Mouse (Mus musculus) kidney, adult 9 months (tissue): ENCODE data around the gene P2rx7.
"Not testable (repeated sequence)": the region's sequence is repeated elsewhere in the genome, so short reads cannot be mapped to it uniquely, and the experiment has no call there.

Source experiments
- DNase-seq: peaks from one replicate; pipeline ENCODE4 v3.0.0; 2022

P2rx7 gene

DNA sequence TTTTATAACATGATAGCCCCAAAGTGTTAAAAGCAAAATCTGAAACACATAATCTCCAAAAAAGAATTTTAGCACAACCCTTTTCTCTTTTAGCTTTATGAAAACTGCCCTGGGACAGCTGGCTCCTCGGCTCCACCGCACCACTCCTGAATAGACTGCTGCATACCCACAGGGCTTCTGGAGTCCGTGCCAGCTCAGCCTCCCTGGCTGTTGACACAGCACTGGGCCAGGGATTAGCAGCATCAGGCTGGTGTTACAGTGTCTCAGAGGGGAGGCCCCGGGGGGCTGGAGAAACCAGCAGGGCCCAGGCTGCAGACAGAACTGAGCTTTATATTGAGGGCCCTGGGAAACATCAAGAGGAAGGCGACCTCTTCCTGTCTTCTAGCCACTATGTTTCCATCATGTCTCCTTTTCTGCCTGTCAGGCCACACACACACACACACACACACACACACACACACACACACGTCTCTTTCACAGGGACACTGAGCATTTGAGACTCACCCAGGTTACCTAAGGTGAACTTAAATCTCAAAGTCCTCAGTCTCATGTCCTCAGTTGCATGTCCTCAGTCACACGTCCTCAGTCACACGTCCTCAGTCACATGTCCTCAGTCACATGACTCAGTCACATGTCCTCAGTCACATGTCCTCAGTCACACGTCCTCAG, 3.7 kb downstream of the P2rx7 start:
- DNase-seq: no peak

DNA sequence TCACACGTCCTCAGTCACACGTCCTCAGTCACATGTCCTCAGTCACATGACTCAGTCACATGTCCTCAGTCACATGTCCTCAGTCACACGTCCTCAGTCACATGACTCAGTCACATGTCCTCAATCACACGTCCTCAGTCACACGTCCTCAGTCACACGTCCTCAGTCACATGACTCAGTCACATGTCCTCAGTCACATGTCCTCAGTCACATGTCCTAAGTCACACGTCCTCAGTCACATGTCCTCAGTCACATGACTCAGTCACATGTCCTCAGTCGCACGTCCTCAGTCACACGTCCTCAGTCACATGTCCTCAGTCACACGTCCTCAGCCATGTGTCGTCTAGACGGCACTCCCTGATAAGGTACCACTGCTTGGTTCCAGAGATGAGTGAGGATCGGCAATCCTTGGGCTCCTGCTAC, 4.3 kb downstream of the P2rx7 start:
- not testable (repeated sequence) for DNase-seq

GRCm38 (mm10) chr5:122649264-122649663, 5.6 kb downstream of the P2rx7 start:
- no peak for DNase-seq

DNA sequence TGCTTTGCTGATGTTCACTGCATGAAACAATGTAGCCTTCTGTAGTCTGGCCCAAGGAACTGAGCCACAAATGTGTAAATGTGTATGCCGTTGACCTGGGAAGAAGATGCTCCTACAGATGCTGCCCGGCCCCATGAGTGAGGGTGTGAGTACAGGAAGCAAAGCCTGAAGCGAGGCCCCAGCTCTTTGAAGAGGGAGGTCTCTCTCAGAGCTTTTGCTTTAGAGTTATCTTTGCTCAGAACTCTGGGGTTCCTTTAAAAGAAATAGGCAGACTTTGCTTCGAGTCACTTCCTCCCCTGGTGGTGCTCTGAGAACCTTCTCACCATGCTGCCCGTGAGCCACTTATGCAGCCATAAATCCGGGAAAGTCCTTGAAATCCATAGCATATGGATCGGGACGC, 6.4 kb downstream of the P2rx7 start:
- no peak for DNase-seq

- no peak for DNase-seq
These were observed 8.8 kb downstream of the P2rx7 start for GRCm38 (mm10) chr5:122652506-122652905.

DNA sequence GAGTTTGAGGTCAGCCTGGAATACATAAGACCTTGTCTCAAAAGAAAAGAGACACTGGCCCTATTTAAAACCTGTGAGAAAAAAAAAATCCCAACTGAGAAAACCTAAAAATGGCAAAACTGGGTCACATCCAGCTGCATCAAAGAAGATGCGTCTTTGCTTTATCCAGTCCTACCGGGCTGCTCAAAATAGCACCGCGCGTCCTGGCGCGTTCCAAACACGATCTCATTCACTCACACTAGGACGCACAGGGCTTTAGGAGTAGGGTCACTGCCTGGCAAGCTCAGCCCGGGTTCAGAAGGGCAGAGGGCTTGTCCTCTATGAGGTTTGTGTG, 9.4 kb downstream of the P2rx7 start:
- DNase-seq: no peak

DNA sequence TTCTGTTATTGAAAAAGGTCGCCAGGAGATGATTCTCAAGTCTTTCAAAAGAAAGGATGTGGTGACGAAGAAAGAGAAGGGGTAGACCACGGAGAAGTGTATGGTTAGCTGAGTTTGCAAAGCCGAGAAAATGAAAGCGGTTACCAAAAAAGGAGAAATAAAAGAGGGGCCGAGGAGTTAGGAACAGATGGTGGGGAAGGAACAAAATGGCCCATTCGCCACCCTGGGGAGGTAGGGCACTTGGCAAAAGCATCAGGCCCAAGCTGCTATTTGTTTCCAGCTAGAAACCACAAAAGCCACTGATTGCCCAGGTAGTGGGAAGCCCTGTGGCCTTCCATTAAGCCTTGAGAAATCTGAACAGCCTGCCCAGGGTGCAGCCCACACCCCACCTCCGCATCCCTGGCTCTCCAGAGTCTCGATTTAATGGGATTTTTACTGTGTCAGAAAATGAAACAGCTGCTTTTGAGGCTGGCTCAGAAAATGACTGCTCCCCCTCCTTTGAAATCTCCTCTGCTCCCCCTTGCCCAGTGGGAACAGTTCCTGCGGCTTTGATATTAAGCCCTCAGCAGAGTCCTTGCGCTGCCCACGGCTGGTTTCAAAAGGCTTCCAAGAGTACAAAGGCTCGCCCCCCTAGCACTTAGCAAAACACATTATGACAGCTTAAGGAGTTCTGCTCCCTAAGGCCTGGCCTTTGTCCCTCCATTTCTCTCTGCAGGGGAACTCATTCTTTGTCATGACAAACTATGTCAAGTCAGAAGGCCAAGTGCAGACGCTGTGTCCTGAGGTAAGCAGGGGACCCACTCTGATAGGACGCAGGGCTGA, 9.9 kb downstream of the P2rx7 start:
- DNase-seq: no peak

DNA sequence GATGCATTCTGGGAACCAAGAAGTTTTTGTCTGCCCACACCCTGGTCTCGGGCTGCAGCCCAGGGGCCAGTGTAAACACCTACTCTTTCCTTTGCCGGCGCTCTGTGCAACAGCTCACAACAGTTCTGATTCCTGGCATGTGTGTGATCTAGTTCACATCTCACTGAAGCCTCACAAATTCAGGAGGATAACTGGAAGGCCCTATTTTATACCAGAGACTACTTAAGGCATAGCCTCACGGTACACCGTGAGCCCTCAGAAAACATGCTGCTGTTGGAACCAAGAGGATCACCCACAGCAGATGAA, 10.5 kb downstream of the P2rx7 start:
- DNase-seq: no peak

GRCm38 (mm10) chr5:122656808-122657207, 13.1 kb downstream of the P2rx7 start:
- DNase-seq: no peak

DNA sequence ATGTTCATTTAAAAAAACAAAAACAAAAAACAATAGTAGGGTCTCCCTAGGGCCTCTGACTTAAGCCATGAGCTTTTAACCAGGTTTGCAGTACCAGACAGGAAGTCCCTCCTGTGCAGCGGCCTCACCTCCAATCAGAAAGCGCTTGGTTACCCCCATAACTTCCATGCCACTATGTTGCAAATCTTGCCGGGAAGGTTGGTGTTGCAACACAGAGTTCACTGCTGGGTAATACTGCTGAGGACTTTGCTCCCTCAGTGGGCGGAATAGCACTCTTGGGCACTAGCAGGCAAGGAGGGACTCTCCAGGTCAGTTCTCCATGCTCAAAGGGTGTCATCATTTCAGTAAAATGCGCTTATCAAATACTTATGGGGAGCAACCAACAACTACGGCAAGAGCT, 18.8 kb downstream of the P2rx7 start:
- DNase-seq: peak; percentile 49

DNA sequence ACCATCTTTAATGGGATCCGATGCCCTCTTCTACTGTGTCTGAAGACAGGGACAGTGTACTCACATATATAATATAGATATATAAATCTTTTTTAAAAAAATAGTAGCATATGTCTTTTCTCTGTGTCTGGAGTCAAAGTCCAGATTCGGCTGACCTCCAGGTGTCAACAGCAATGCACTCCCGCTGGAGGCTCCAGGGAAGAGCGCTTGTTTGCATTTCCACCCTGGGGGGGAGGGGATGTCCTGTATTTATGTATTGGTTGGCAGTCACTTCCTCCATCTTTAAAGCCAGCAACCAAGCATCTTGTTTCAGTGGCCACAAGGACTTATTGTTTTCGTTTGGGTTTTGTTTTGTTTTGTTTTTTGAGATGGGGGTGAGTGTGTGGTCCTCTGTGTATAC, 21.3 kb downstream of the P2rx7 start:
- DNase-seq: no peak

DNA sequence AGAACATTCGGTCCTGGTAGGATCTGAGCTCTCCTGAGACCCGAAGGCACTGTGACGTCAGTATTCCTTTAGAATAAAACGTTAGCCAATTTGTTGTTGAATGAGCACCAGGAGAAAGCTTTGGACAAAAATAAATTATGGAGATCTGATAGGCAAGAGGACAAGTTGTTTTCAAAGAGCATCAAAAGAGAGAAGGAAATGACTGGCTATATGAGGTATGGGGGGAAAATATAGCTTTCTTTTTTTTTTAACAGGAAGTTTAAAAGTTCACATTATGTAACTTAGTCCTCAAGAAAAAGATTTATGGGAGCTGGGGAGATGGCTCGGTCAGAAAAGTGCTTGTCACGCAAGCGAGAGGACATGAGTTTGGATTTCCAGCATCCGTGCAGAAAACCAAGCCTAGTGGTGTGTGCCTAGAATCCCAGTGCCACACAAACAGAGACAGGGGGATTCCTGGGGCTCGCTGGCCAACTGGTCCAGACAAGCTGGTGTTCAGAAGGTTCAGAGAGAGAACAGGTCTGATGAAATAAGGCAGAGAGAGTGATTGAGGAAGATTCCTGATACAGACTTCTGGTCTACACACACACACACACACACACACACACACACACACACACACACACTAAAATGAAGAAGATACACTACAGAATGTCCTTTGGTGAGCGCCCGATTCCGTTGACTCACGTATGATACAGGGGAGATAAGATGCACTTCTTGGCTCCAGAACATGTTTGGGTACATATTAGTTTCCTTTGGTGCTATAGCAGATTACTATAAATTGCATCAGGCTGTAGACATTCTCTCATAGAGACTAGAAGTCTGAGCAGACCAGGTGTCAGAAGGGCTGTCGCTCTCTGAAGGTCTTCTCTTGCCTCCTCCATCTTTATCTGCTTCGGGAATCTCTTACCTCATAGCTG, 25.5 kb downstream of the P2rx7 start:
- DNase-seq: peak; percentile 41

DNA sequence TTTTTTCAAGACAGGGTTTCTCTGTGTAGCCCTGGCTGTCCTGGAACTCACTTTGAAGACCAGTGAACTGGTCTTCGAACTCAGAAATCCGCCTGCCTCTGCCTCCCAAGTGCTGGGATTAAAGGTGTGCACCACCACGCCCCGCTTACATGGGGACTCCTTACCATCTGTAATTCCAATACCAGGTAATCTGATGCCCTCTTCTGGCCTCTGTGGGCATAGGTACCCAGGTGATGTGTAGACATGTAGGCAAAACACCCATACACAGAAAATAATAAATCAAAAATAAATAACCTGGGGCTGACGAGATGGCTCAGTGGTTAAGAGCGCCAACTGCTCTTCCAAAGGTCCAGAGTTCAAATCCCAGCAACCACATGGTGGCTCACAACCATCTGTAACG, 27.9 kb downstream of the P2rx7 start:
- DNase-seq: peak; percentile 52

DNA sequence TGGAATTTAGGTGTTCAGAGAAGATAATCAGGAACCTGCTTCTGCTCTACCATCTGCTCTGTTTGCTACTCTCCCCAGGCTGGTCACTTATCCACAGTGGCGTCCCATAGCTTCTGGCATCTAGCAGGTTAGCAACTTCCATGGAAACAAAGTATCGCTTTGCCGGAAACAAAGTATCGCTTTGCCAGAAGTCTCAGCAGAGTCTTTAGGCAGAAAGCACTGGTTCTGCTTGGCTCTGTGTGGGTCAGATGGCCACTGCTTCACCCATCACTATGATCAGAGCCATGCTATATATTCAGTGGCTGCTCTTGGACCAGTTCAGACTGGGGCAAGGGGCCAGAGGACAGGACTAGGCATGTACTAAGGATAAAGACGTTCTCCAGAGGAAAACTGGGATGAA, 28.6 kb downstream of the P2rx7 start:
- DNase-seq: no peak

DNA sequence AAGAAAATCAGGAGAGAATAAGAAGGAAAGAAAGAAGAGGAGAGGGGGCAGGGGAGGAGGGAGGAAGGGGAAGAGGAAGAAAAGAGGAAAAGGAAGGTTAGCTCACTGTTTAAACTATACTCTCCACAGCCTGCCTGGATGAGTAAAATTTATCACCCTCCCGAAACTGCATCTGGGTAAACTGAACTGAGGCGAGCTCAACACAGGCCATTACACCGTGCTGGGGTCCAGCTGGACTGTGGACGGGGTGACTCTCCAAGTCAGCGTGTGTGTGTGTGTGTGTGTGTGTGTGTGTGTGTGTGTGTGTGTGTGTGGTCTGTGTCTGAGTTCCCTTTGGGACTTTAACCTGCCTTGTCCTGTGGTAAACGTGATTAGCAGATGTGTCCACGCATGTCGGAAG, 32.3 kb downstream of the P2rx7 start:
- no peak for DNase-seq

DNA sequence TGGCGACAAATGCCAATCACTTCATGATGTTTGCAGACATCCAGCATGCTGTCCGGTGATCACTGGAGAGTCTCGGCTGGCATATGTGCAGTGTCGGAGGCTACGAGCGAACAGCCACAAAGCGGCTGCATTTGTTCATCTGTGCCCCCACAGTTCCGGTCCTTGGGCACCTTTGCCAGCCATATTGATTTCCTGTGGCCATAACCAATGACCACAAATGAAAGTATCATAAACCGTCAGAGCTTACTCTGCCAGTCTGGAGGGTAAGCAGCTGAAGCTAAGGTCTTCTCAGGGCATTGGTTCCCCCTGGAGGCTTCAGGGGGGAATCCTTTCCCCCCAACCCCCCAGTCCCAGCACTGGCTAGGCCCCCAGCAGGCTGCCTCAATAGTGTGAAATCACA, 34.3 kb downstream of the P2rx7 start:
- no peak for DNase-seq

DNA sequence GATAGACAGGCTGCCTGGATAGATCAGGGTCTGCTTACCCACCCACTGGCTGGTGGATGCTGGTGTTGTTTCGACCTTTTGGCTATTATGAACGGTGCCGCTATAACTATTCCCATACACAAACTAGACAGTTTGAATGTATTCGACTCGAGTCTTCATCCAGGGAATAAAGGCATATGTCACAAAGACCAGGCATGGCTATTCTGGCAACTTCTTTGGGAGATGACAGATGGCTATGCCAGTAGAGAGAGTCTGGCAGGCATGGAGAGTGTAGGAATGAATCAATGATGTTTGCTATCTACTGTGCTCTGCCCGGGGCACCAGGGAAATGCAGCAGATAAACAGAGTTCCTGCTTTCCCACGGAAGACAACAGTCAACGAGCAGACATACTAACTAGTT, 36.2 kb downstream of the P2rx7 start:
- DNase-seq: no peak

DNA sequence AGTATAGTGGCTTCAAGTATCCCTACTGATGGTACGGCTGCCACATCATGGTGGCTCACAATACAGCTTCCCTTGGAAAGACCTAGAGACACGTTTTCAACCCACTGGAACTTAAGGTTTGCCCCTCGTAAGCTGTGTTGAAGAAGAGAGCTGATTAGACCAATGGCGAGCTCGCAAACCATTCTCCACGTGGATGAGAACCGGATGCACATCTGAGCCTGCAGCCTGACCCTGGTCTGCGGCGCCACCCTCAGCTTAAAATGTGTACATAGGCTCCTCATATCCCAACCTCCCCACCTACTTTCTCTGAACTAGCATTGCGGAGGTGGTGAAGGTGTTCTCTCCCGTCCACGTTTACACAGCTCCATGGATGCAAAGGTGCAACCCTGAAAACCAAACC, 37.6 kb downstream of the P2rx7 start:
- no peak for DNase-seq

DNA sequence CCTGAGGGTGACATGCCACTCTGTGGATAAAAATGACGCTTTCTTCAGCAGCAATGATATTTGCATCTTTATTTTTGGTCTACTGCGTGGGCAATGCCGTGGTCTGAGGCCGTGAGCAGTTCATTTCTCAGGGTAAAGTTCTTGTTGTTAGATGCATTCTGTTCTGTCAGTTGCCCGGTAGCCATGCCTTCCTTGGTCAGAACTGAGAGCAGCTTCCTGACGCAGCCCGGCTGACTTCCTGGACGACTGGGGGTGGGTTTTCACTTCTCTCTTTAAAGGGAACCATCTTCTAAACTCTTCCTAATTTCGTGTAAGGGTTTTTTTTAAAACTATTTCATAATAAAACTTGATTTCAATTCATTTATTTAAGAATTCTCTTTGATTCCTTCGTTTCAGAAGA, 40.2 kb downstream of the P2rx7 start:
- no peak for DNase-seq

- no peak for DNase-seq
These were observed 43.7 kb downstream of the P2rx7 start for GRCm38 (mm10) chr5:122687391-122687790.

GRCm38 (mm10) chr5:122689153-122689552, 45.4 kb downstream of the P2rx7 start:
- DNase-seq: no peak

DNA sequence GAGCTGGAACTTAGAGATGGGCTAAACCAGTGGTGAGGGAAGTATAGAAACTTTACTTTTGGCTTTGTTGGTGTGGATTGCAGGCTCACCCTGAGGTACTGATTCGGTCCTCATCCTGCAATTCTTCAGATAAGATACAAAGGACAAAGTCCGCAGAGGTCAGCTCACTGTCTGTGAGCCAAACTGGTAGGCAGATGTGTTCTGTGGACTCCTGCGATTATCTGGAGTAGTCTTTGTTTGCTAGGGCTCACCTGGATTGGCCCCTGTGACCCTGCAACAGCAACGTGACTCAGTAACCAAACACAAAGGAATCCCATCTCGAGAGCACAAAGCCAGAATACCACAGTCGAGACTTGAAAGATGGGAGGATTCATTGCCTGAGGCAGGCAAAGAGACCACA, 46.8 kb downstream of the P2rx7 start:
- no peak for DNase-seq

- DNase-seq: no peak
These were observed 49.9 kb downstream of the P2rx7 start for GRCm38 (mm10) chr5:122693431-122694207.
